Mouse (Mus musculus): ENCODE results near the gene Ddx20.
"Not testable (repeated sequence)": the region's sequence is repeated elsewhere in the genome, so short reads cannot be mapped to it uniquely, and the experiment has no call there.

Gene Ddx20

GRCm38 (mm10) chr3:105705061-105705549 is 17.7 kb upstream of the Ddx20 start:
- peak; percentile 26 for DNase-seq (ENCODE audit: low spot score)

- peak; percentile 62 for DNase-seq (ENCODE audit: low spot score)
Measured at GRCm38 (mm10) chr3:105704031-105705008, 16.9 kb upstream of the Ddx20 start, which contains the start of gene Inka2. Gene Inka2, plus strand, starts transcription at chr3:105704599.

GRCm38 (mm10) chr3:105703571-105703970 is 16.2 kb upstream of the Ddx20 start:
- DNase-seq (ENCODE audit: low spot score), result no peak

- DNase-seq (ENCODE audit: low spot score), result no peak
Measured at GRCm38 (mm10) chr3:105701399-105701798, 14.0 kb upstream of the Ddx20 start.

GRCm38 (mm10) chr3:105700786-105701185 is 13.4 kb upstream of the Ddx20 start:
- DNase-seq (ENCODE audit: low spot score), result not testable (repeated sequence)

- peak; percentile 37 for DNase-seq (ENCODE audit: low spot score)
Measured at GRCm38 (mm10) chr3:105699241-105699933, 12.0 kb upstream of the Ddx20 start.

- DNase-seq (ENCODE audit: low spot score), result no peak
Measured at GRCm38 (mm10) chr3:105698311-105698710, 10.9 kb upstream of the Ddx20 start.

- DNase-seq (ENCODE audit: low spot score), result no peak
Measured at GRCm38 (mm10) chr3:105697148-105697441, 9.7 kb upstream of the Ddx20 start.

GRCm38 (mm10) chr3:105696387-105697147 is 9.2 kb upstream of the Ddx20 start:
- DNase-seq (ENCODE audit: low spot score), result no peak

- DNase-seq (ENCODE audit: low spot score), result no peak
Measured at GRCm38 (mm10) chr3:105695476-105696386, 8.4 kb upstream of the Ddx20 start.

- no peak for DNase-seq (ENCODE audit: low spot score)
Measured at GRCm38 (mm10) chr3:105693327-105694080, 6.1 kb upstream of the Ddx20 start.

GRCm38 (mm10) chr3:105688536-105688935 is 1.2 kb upstream of the Ddx20 start:
- DNase-seq (ENCODE audit: low spot score), result no peak

- DNase-seq (ENCODE audit: low spot score), result no peak
Measured at GRCm38 (mm10) chr3:105686394-105687323, 715 bp downstream of the Ddx20 start.

GRCm38 (mm10) chr3:105680346-105680745 is 7.0 kb downstream of the Ddx20 start:
- DNase-seq (ENCODE audit: low spot score), result no peak

GRCm38 (mm10) chr3:105675932-105676331 is 11.4 kb downstream of the Ddx20 start:
- no peak for DNase-seq (ENCODE audit: low spot score)

GRCm38 (mm10) chr3:105674595-105675218 is 12.7 kb downstream of the Ddx20 start:
- peak; percentile 34 for DNase-seq (ENCODE audit: low spot score)

- DNase-seq (ENCODE audit: low spot score), result no peak
Measured at GRCm38 (mm10) chr3:105670801-105671200, 16.6 kb downstream of the Ddx20 start.

GRCm38 (mm10) chr3:105669776-105670175 is 17.6 kb downstream of the Ddx20 start:
- DNase-seq (ENCODE audit: low spot score), result no peak

GRCm38 (mm10) chr3:105668161-105668560 is 19.2 kb downstream of the Ddx20 start:
- no peak for DNase-seq (ENCODE audit: low spot score)

All from spleen, adult 12 weeks (tissue).